Mouse (Mus musculus) myocyte (in vitro differentiated cells): ENCODE data around the gene Ak2. TPM values are rescaled to one million over a fixed set of nuclear protein-coding genes. Genes with fewer than 3 reads are reported as not detected.

Experiments
- H3K27me3 ChIP-seq: one replicate; pipeline ENCODE4 v1.6.1; 2011; ENCODE audit not compliant: control insufficient read depth, insufficient read depth, insufficient read length
- H3K36me3 ChIP-seq: one replicate; pipeline ENCODE4 v1.6.1; 2011; ENCODE audit not compliant: control insufficient read depth, insufficient read depth
- H3K4me2 ChIP-seq: one replicate; pipeline ENCODE4 v1.6.1; 2011; ENCODE audit warnings: low read depth, control low read depth
- H3K4me3 ChIP-seq: one replicate; pipeline ENCODE4 v1.5.1; 2011; ENCODE audit warnings: mild to moderate bottlenecking, control low read depth, moderate library complexity
- H3K79me2 ChIP-seq: one replicate; pipeline ENCODE4 v1.6.1; 2011; ENCODE audit not compliant: control insufficient read depth, insufficient read depth
- H3ac ChIP-seq: one replicate; pipeline ENCODE4 v1.6.1; 2011; ENCODE audit not compliant: control insufficient read depth, insufficient read length
- CEBPB ChIP-seq: IDR thresholded peaks from 2 replicates; pipeline ENCODE4 v1.6.1; 2011; ENCODE audit warnings: mild to moderate bottlenecking, moderate library complexity; ENCODE audit not compliant: poor library complexity, insufficient read depth, severe bottlenecking
- E2F4 ChIP-seq: IDR thresholded peaks from one replicate; pipeline ENCODE4 v1.6.1; 2011; ENCODE audit warnings: mild to moderate bottlenecking, control low read depth, moderate library complexity; ENCODE audit not compliant: insufficient read depth
- MAX ChIP-seq: IDR thresholded peaks from one replicate; pipeline ENCODE4 v1.6.1; 2011; ENCODE audit warnings: low read depth, mild to moderate bottlenecking, control low read depth
- MYOD1 ChIP-seq, 3 experiments: IDR thresholded peaks; one replicate each; pipeline ENCODE4 v1.6.1; 2011; ENCODE audit warnings: control low read depth in 2 of 3, low read depth in 2 of 3, mild to moderate bottlenecking in 2 of 3, moderate library complexity in 1 of 3; ENCODE audit not compliant: insufficient read length in 2 of 3, control insufficient read depth in 1 of 3
- MYOG ChIP-seq, 3 experiments: IDR thresholded peaks; one replicate each; pipeline ENCODE4 v1.6.1; 2011; ENCODE audit warnings: control low read depth in 2 of 3, low read depth in 2 of 3, mild to moderate bottlenecking in 2 of 3; ENCODE audit not compliant: insufficient read length in 2 of 3, control insufficient read depth in 1 of 3, insufficient read depth in 1 of 3
- POLR2A ChIP-seq: IDR thresholded peaks from one replicate; pipeline ENCODE4 v1.6.1; 2011; ENCODE audit warnings: low read depth, mild to moderate bottlenecking, control low read depth, moderate library complexity; ENCODE audit not compliant: insufficient read length
- POLR2AphosphoS2 ChIP-seq: IDR thresholded peaks from one replicate; pipeline ENCODE4 v1.6.1; 2011; ENCODE audit warnings: low read depth, control low read depth; ENCODE audit not compliant: insufficient read length
- REST ChIP-seq: IDR thresholded peaks from one replicate; pipeline ENCODE4 v1.6.1; 2011; ENCODE audit warnings: mild to moderate bottlenecking, control low read depth, moderate library complexity; ENCODE audit not compliant: insufficient read depth, insufficient read length
- SRF ChIP-seq: IDR thresholded peaks from one replicate; pipeline ENCODE4 v1.6.1; 2011; ENCODE audit warnings: low read depth; ENCODE audit not compliant: control insufficient read depth, insufficient read length
- TCF12 ChIP-seq: IDR thresholded peaks from one replicate; pipeline ENCODE4 v1.6.1; 2011; ENCODE audit warnings: mild to moderate bottlenecking, control low read depth; ENCODE audit not compliant: poor library complexity, insufficient read depth, severe bottlenecking
- TCF3 ChIP-seq: IDR thresholded peaks from one replicate; pipeline ENCODE4 v1.6.1; 2011; ENCODE audit warnings: low read depth, control low read depth; ENCODE audit not compliant: insufficient read length
- USF1 ChIP-seq: IDR thresholded peaks from one replicate; pipeline ENCODE4 v1.6.1; 2011; ENCODE audit warnings: low read depth, mild to moderate bottlenecking, control low read depth, moderate library complexity
- polyA plus RNA-seq: library from polyadenylated mRNA; unstranded; fragments of >200 nt; fragmentation: generic; extraction: Trizol; gene quantifications from one replicate; pipeline ENCODE4 v1.2.1, GENCODE M21; 2012; ENCODE audit warnings: missing spikeins

The Ak2 gene
- polyA plus RNA-seq, 1 experiment: 83.0 TPM

DNA sequence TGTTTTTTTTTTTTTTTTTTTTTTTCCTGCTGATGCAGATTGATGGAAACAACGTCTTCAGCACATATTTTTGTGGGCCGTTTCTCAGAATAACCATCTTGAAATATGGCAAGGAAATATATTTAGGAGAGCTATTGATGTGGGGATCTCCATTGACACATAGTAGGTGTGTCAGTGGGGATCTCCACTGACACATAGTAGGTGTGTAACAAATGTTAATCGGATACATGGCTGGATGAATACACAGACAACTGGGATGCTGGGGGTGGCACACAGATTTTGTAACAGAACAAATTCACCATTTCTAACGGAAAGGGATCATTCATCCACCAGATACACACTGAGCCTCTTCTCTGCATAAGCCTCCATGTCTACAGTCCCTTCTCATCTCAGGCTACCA, 58.6 kb downstream of the Ak2 start:
- no peak for TF ChIP-seq CEBPB
- no peak for TF ChIP-seq TCF12
- no peak for TF ChIP-seq REST
- TF ChIP-seq E2F4: no peak
- no peak for TF ChIP-seq MYOD1 (IDR thresholded peaks at IDR 0.05; ENCODE audit: control insufficient read depth in 1 of 3, insufficient read length in 2 of 3, low read depth in 2 of 3)
- no peak for TF ChIP-seq SRF
- no peak for TF ChIP-seq USF1
- TF ChIP-seq POLR2A: no peak
- TF ChIP-seq TCF3: no peak
- TF ChIP-seq MAX: no peak
- no peak for TF ChIP-seq POLR2AphosphoS2
- no peak for TF ChIP-seq MYOG (IDR thresholded peaks at IDR 0.05; ENCODE audit: control insufficient read depth in 1 of 3, insufficient read depth in 1 of 3, insufficient read length in 2 of 3, low read depth in 2 of 3)
- Histone ChIP-seq H3K79me2 (no peaks in the 10 kb centered on the region), H3K4me2 (no peak overlapping the region)

GRCm38 (mm10) chr4:129050901-129051417, 59.2 kb downstream of the Ak2 start:
- Histone ChIP-seq H3K4me2 (no peak overlapping the region), H3ac (no peak overlapping the region), H3K27me3 (peaks cover 5% of the 10 kb centered on the region), H3K4me3 (no peak overlapping the region), H3K36me3 (no peaks in the 10 kb centered on the region), H3K79me2 (no peaks in the 10 kb centered on the region)
- no peak for TF ChIP-seq USF1
- TF ChIP-seq SRF: no peak
- no peak for TF ChIP-seq TCF12
- no peak for TF ChIP-seq REST
- TF ChIP-seq TCF3: no peak
- TF ChIP-seq CEBPB: no peak
- TF ChIP-seq E2F4: no peak
- TF ChIP-seq MYOG (IDR thresholded peaks at IDR 0.05; ENCODE audit: control insufficient read depth in 1 of 3, insufficient read depth in 1 of 3, insufficient read length in 2 of 3, low read depth in 2 of 3): no peak
- TF ChIP-seq POLR2AphosphoS2: no peak
- no peak for TF ChIP-seq MAX
- TF ChIP-seq MYOD1 (IDR thresholded peaks at IDR 0.05; ENCODE audit: control insufficient read depth in 1 of 3, insufficient read length in 2 of 3, low read depth in 2 of 3): no peak
- TF ChIP-seq POLR2A: no peak

More for the DNA sequence above, 58.6 kb downstream of the Ak2 start:
- Histone ChIP-seq H3ac (no peak overlapping the region), H3K27me3 (peaks cover 5% of the 10 kb centered on the region), H3K4me3 (no peak overlapping the region), H3K36me3 (no peaks in the 10 kb centered on the region)

DNA sequence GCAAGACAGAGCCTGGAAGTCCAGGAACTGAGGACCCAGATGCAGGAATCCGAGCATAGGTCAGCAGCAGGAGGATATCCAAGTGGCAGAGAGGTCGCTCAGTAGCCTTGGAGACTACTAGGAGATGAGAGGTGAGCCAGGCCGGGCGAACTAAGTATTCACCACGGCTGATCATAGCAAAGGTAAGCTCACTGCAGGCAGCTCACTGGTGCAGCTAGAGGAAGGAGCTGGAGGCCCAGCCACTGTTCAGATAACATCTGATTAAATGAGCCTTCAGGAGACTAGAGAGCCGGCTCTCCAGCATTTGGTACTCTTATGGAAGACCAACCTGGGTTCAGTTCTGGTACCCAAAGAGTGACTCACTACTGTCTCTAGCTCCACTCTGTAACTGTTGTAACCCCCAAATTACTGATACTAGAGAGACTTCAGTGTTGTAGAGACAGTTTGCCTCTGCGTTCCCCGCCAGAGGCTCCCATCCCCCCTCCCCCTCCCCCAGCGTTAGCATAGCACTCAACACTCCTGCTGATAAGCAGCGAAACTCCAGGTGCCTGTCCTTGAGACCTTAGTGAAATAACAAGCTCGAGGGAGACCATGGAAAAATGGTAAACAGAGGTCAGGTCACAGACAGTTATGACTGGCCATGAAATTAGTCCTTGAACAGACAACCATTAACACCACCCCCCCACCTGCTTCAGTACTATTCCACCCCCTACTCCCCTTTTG, 59.9 kb downstream of the Ak2 start:
- H3K4me3 ChIP-seq: no peak overlapping the region
- no peaks in the 10 kb centered on the region for H3K36me3 ChIP-seq
- TF ChIP-seq E2F4: no peak
- TF ChIP-seq REST: no peak
- no peak for TF ChIP-seq MYOD1 (IDR thresholded peaks at IDR 0.05; ENCODE audit: control insufficient read depth in 1 of 3, insufficient read length in 2 of 3, low read depth in 2 of 3)
- TF ChIP-seq MYOG (IDR thresholded peaks at IDR 0.05; ENCODE audit: control insufficient read depth in 1 of 3, insufficient read depth in 1 of 3, insufficient read length in 2 of 3, low read depth in 2 of 3): no peak
- no peak for TF ChIP-seq USF1
- TF ChIP-seq TCF12: no peak
- TF ChIP-seq POLR2A: no peak
- TF ChIP-seq SRF: no peak
- no peak for TF ChIP-seq CEBPB
- no peak for TF ChIP-seq MAX
- no peak for TF ChIP-seq TCF3
- no peak for TF ChIP-seq POLR2AphosphoS2
- no peak overlapping the region for H3K4me2 ChIP-seq
- no peak overlapping the region for H3ac ChIP-seq
- no peaks in the 10 kb centered on the region for H3K79me2 ChIP-seq
- peaks cover 5% of the 10 kb centered on the region for H3K27me3 ChIP-seq

DNA sequence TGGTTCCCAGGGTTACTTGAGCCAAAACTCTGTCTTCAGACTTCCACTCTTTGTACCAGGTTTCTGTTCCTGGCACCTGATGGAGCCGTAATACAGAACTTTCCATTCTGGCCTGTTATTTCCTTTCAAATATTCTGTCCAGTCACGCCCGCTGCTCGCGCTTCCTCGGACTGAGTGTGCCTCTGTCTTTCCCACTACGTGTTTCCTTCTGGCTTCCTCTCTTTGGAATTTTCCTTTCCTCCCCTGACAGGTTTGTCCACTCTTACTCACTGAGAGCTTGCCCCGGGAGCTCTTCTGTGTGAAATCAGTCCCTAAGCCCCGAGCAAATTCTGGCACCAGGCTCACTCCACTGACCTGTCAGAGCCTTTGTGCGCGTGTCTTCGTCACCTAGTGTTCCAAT, 63.0 kb downstream of the Ak2 start:
- H3K4me2 ChIP-seq: no peak overlapping the region
- H3K27me3 ChIP-seq: no peaks in the 10 kb centered on the region
- H3K4me3 ChIP-seq: no peak overlapping the region
- no peak overlapping the region for H3ac ChIP-seq
- TF ChIP-seq MYOG (IDR thresholded peaks at IDR 0.05; ENCODE audit: control insufficient read depth in 1 of 3, insufficient read depth in 1 of 3, insufficient read length in 2 of 3, low read depth in 2 of 3) (no peak), SRF (no peak), TCF3 (no peak), CEBPB (no peak), E2F4 (no peak), POLR2A (no peak), POLR2AphosphoS2 (no peak), USF1 (no peak), REST (no peak), MYOD1 (IDR thresholded peaks at IDR 0.05; ENCODE audit: control insufficient read depth in 1 of 3, insufficient read length in 2 of 3, low read depth in 2 of 3) (no peak)
- no peaks in the 10 kb centered on the region for H3K36me3 ChIP-seq
- H3K79me2 ChIP-seq: peaks cover 11% of the 10 kb centered on the region
